Mouse (Mus musculus) spleen, adult 2 months (tissue): ENCODE results near the gene Fhdc1. TPM values are rescaled to one million over a fixed set of nuclear protein-coding genes. Genes with fewer than 3 reads are reported as not detected.

ENCODE experiments used
- DNase-seq, 2 experiments: peaks; one replicate each; pipeline versions ENCODE4 v3.0.0 to v3.0.0-alpha.2; 2012 to 2021; ENCODE audit warnings: low spot score in 2 of 2, low read depth in 1 of 2
- H3K27ac ChIP-seq: fragments of 200-500 bp; 2 replicates; pipeline ENCODE4 v1.5.1; 2012; ENCODE audit warnings: low read length, inconsistent platforms; ENCODE audit not compliant: insufficient read depth
- H3K27me3 ChIP-seq: fragments of 200-500 bp; 2 replicates; pipeline ENCODE4 v1.6.1; 2012; ENCODE audit warnings: mild to moderate bottlenecking, moderate library complexity, low read length, inconsistent platforms; ENCODE audit not compliant: control insufficient read depth, insufficient read depth
- H3K36me3 ChIP-seq: fragments of 200-500 bp; 2 replicates; pipeline ENCODE4 v1.6.1; 2012; ENCODE audit warnings: mild to moderate bottlenecking, low read length, inconsistent platforms; ENCODE audit not compliant: control insufficient read depth, insufficient read depth
- H3K4me1 ChIP-seq: fragments of 200-500 bp; 2 replicates; pipeline ENCODE4 v1.6.1; 2011; ENCODE audit warnings: inconsistent platforms; ENCODE audit not compliant: control insufficient read depth, insufficient read depth, insufficient read length
- H3K4me3 ChIP-seq: fragments of 200-500 bp; 2 replicates; pipeline ENCODE4 v1.5.1; 2011; ENCODE audit warnings: mild to moderate bottlenecking, inconsistent platforms; ENCODE audit not compliant: insufficient read depth, insufficient read length; ENCODE audit errors: extremely low read depth
- CTCF ChIP-seq: fragments of 200-500 bp; IDR thresholded peaks from 2 replicates; pipeline ENCODE4 v1.5.1; 2011; ENCODE audit warnings: mild to moderate bottlenecking, inconsistent platforms; ENCODE audit not compliant: insufficient read depth, insufficient read length, insufficient replicate concordance; ENCODE audit errors: extremely low read depth
- POLR2A ChIP-seq: fragments of 200-500 bp; IDR thresholded peaks from 2 replicates; pipeline ENCODE4 v1.6.1; 2011; ENCODE audit warnings: low read depth, low read length, inconsistent platforms
- WGBS: fragments of 180-500 bp; shearing (Covaris S2); methylation state at CpG from one replicate; pipeline ENCODE4 v1.1.7; 2018; 5-methylcytosine and 5-hydroxymethylcytosine counted together
- polyA plus RNA-seq: library from polyadenylated mRNA; depleted of rRNA; stranded (reverse); fragments of >200 nt; gene quantifications from 2 replicates; pipeline ENCODE4 v1.2.3, GENCODE M21; 2012

The Fhdc1 gene
- polyA plus RNA-seq, 1 experiment = 8.3 TPM

GRCm38 (mm10) chr3:84465822-84466500, 14.3 kb downstream of the Fhdc1 start:
- DNase-seq = no peak
- no peaks in the 10 kb centered on the region for H3K36me3 ChIP-seq
- no peak overlapping the region for H3K27ac ChIP-seq
- H3K4me1 ChIP-seq = no peaks in the 10 kb centered on the region
- no peaks in the 10 kb centered on the region for H3K27me3 ChIP-seq
- no peak overlapping the region for H3K4me3 ChIP-seq
- no peak for TF ChIP-seq CTCF
- no peak for TF ChIP-seq POLR2A
- 48% methylated on average over 6 of the region's 6 CpGs for WGBS

GRCm38 (mm10) chr3:84461687-84462086, 18.5 kb downstream of the Fhdc1 start:
- no peak for DNase-seq
- Histone ChIP-seq H3K36me3 (no peaks in the 10 kb centered on the region), H3K4me1 (no peaks in the 10 kb centered on the region), H3K27ac (peak overlapping the region; percentile 55; the same call in 1 of the 2 replicates), H3K4me3 (no peak overlapping the region), H3K27me3 (no peaks in the 10 kb centered on the region)
- TF ChIP-seq POLR2A (no peak), CTCF (no peak)
- 76% methylated on average over 4 of the region's 4 CpGs for WGBS

GRCm38 (mm10) chr3:84460952-84461351, 19.3 kb downstream of the Fhdc1 start:
- Histone ChIP-seq H3K4me1 (no peaks in the 10 kb centered on the region), H3K4me3 (no peak overlapping the region)

GRCm38 (mm10) chr3:84460499-84460898, 19.7 kb downstream of the Fhdc1 start:
- peak overlapping the region; percentile 6; the same call in 1 of the 2 replicates for H3K27ac ChIP-seq
- 21% methylated on average over 3 of the region's 3 CpGs for WGBS

More at GRCm38 (mm10) chr3:84460952-84461351, 19.3 kb downstream of the Fhdc1 start:
- Histone ChIP-seq H3K36me3 (no peaks in the 10 kb centered on the region), H3K27me3 (no peaks in the 10 kb centered on the region), H3K27ac (peak overlapping the region; percentile 6; the same call in 1 of the 2 replicates)
- DNase-seq = no peak
- no peak for TF ChIP-seq POLR2A
- no peak for TF ChIP-seq CTCF
- WGBS = 6% methylated on average over 12 of the region's 12 CpGs

GRCm38 (mm10) chr3:84455733-84456417, 24.4 kb downstream of the Fhdc1 start:
- Histone ChIP-seq H3K4me1 (no peaks in the 10 kb centered on the region), H3K36me3 (no peaks in the 10 kb centered on the region), H3K4me3 (no peak overlapping the region), H3K27ac (peak overlapping the region; percentile 75; the same call in 1 of the 2 replicates), H3K27me3 (no peaks in the 10 kb centered on the region)
- DNase-seq = no peak
- TF ChIP-seq POLR2A (no peak), CTCF (no peak)
- 54% methylated on average over 12 of the region's 12 CpGs for WGBS

More at GRCm38 (mm10) chr3:84460499-84460898, 19.7 kb downstream of the Fhdc1 start:
- Histone ChIP-seq H3K4me3 (no peak overlapping the region), H3K27me3 (no peaks in the 10 kb centered on the region), H3K36me3 (no peaks in the 10 kb centered on the region), H3K4me1 (no peaks in the 10 kb centered on the region)
- no peak for DNase-seq
- no peak for TF ChIP-seq CTCF
- TF ChIP-seq POLR2A = no peak

GRCm38 (mm10) chr3:84450651-84451050, 29.6 kb downstream of the Fhdc1 start:
- Histone ChIP-seq H3K27me3 (no peaks in the 10 kb centered on the region), H3K27ac (no peak overlapping the region), H3K4me3 (no peak overlapping the region), H3K36me3 (no peaks in the 10 kb centered on the region), H3K4me1 (no peaks in the 10 kb centered on the region)
- WGBS = 74% methylated on average over 3 of the region's 3 CpGs
- TF ChIP-seq CTCF (no peak), POLR2A (no peak)
- DNase-seq = no peak

- Histone ChIP-seq H3K27ac (no peak overlapping the region), H3K36me3 (no peaks in the 10 kb centered on the region), H3K4me1 (no peaks in the 10 kb centered on the region), H3K27me3 (no peaks in the 10 kb centered on the region), H3K4me3 (no peak overlapping the region)
- WGBS = 90% methylated on average over 9 of the region's 9 CpGs
- no peak for DNase-seq
- no peak for TF ChIP-seq CTCF
- TF ChIP-seq POLR2A = no peak
Measured at GRCm38 (mm10) chr3:84449015-84449414, 31.2 kb downstream of the Fhdc1 start.
